8 mouse cellular contexts compared by ENCODE assay signal in genomic region chr15:80173781-80174597, GRCm38 (mm10). TPM values are rescaled to one million over a fixed set of nuclear protein-coding genes. Genes with fewer than 3 reads are reported as not detected.
DNase-seq lines count a peak whose midpoint lies in the region; ATAC-seq and TF ChIP-seq lines count a peak whose summit lies in the region.

No protein-coding gene starts in this region.

- no peak for ATAC-seq in erythroblast, adult 5-6 weeks (replicated peaks; ENCODE audit: low FRiP score, poor library complexity, severe bottlenecking)

- H3K9me3 ChIP-seq in erythroblast, embryonic 14.5 days (ENCODE audit: control insufficient read depth, low read length), result peaks cover 12% of the 10 kb centered on the region
- no peaks in the 10 kb centered on the region for H3K9me3 ChIP-seq in limb, embryonic 10.5 days (replicated peaks)

- under 1% methylated on average over 60 of the region's 60 CpGs for WGBS in limb, embryonic 10.5 days

- DNase-seq in testis, postnatal 14 days (ENCODE audit: low spot score), result no peak
- DNase-seq in frontal cortex, postnatal 36 days (ENCODE audit: low spot score in 2 of 2), result peak; percentile 69 to 77
- peak; percentile 70 for DNase-seq in limb, embryonic 10.5 days (ENCODE audit: low spot score)
- peak; percentile 53 for DNase-seq in retina, embryonic 14.5 days (ENCODE audit: low spot score)
- no peak for DNase-seq in ovary, postnatal 14 days (ENCODE audit: low spot score)

- H3K4me1 ChIP-seq in erythroblast, embryonic 14.5 days (ENCODE audit: control insufficient read depth), result peaks cover 9% of the 10 kb centered on the region
- peaks cover 5% of the 10 kb centered on the region for H3K4me1 ChIP-seq in testis, adult 2 months (ENCODE audit: control insufficient read depth, insufficient read depth, low read length)
- H3K4me1 ChIP-seq in limb, embryonic 10.5 days, result peaks cover 51% of the 10 kb centered on the region

- H3K27me3 ChIP-seq in erythroblast, embryonic 14.5 days (ENCODE audit: control insufficient read depth), result peaks cover 93% of the 10 kb centered on the region
- no peaks in the 10 kb centered on the region; the same call in 1 of the 2 replicates for H3K27me3 ChIP-seq in testis, adult 2 months (ENCODE audit: control insufficient read depth, insufficient read depth, low read length)
- H3K27me3 ChIP-seq in limb, embryonic 10.5 days (ENCODE audit: low read depth, poor library complexity, severe bottlenecking), result peaks cover 18% of the 10 kb centered on the region

- H3K27ac ChIP-seq in testis, adult 2 months (ENCODE audit: control insufficient read depth, insufficient read depth, low read depth, low read length), result no peak overlapping the region
- H3K27ac ChIP-seq in limb, embryonic 10.5 days, result peak overlapping the region; percentile 96

- H3K36me3 ChIP-seq in erythroblast, embryonic 14.5 days (ENCODE audit: control insufficient read depth), result no peaks in the 10 kb centered on the region
- H3K36me3 ChIP-seq in testis, adult 2 months (ENCODE audit: control insufficient read depth, insufficient read depth, low read length), result no peaks in the 10 kb centered on the region
- H3K36me3 ChIP-seq in limb, embryonic 10.5 days, result no peaks in the 10 kb centered on the region

- peak overlapping the region; percentile 45 for H3K4me3 ChIP-seq in erythroblast, embryonic 14.5 days (replicated peaks)
- peak overlapping the region; percentile 61 for H3K4me3 ChIP-seq in testis, adult 2 months (ENCODE audit: control insufficient read depth, low read depth, low read length)
- peak overlapping the region; percentile 93 for H3K4me3 ChIP-seq in limb, embryonic 10.5 days

- no peak for TF ChIP-seq POLR2A in testis, adult 2 months (IDR thresholded peaks at IDR 0.05; ENCODE audit: control insufficient read depth, low read depth, low read length)

- no peak for TF ChIP-seq CTCF in testis, adult 2 months (IDR thresholded peaks at IDR 0.05; ENCODE audit: control insufficient read depth, insufficient read depth, insufficient replicate concordance, low read depth, low read length)

RNA-seq across cellular contexts. Expression of gene Mgat3, which starts 0.5 kb away (rescaled TPM):
- polyA plus RNA-seq in erythroblast, embryonic 14.5 days (2012), result not detected in 2 replicates
- not detected in 2 replicates for total RNA-seq in erythroblast, adult 5-6 weeks (2015; ENCODE audit: low replicate concordance)
- total RNA-seq in erythroblast, adult 5-6 weeks (2017; ENCODE audit: low replicate concordance), result not detected in 2 replicates
- polyA plus RNA-seq in testis, adult 2 months (2012; rRNA removed), result 0.38 and 0.95 TPM in 2 replicates
- polyA plus RNA-seq in limb, embryonic 10.5 days (2016; fragmentation: Nextera tagmentation; extraction: Ambion mirVana), result 4.0 and 5.3 TPM in 2 replicates

RNA-seq across cellular contexts. Expression of gene Tab1, which starts 41.1 kb away (rescaled TPM):
- 2.2 and 3.3 TPM in 2 replicates for polyA plus RNA-seq in erythroblast, embryonic 14.5 days (2012)
- total RNA-seq in erythroblast, adult 5-6 weeks (2015; ENCODE audit: low replicate concordance), result 0.58 and 10.9 TPM in 2 replicates
- total RNA-seq in erythroblast, adult 5-6 weeks (2017; ENCODE audit: low replicate concordance), result 6.5 and 13.5 TPM in 2 replicates
- 4.0 and 4.7 TPM in 2 replicates for polyA plus RNA-seq in testis, adult 2 months (2012; rRNA removed)
- 41.8 and 52.4 TPM in 2 replicates for polyA plus RNA-seq in limb, embryonic 10.5 days (2016; fragmentation: Nextera tagmentation; extraction: Ambion mirVana)

RNA-seq across cellular contexts. Expression of gene Mief1, which starts 59.8 kb away (rescaled TPM):
- 1.5 and 1.7 TPM in 2 replicates for polyA plus RNA-seq in erythroblast, embryonic 14.5 days (2012)
- total RNA-seq in erythroblast, adult 5-6 weeks (2015; ENCODE audit: low replicate concordance), result 6.5 and 7.7 TPM in 2 replicates
- 17.8 and 18.8 TPM in 2 replicates for total RNA-seq in erythroblast, adult 5-6 weeks (2017; ENCODE audit: low replicate concordance)
- 38.4 and 43.6 TPM in 2 replicates for polyA plus RNA-seq in testis, adult 2 months (2012; rRNA removed)
- polyA plus RNA-seq in limb, embryonic 10.5 days (2016; fragmentation: Nextera tagmentation; extraction: Ambion mirVana), result 42.4 and 43.7 TPM in 2 replicates

Comparison
In these comparisons a context has a peak if more than half of its experiments do, and no peak if none do; other contexts are left out.
1. DNase-seq: peak in frontal cortex, postnatal 36 days (2 of 2), limb, embryonic 10.5 days (single experiment) and retina, embryonic 14.5 days (single experiment); none in testis, postnatal 14 days (single experiment) and ovary, postnatal 14 days (single experiment).
2. RNA of gene Mief1, which starts 59.8 kb away (polyA plus RNA-seq): 42.4 to 43.7 TPM in limb, embryonic 10.5 days and 38.4 to 43.6 TPM in testis, adult 2 months; 1.5 to 1.7 TPM in erythroblast, embryonic 14.5 days; every median in the first group is over 10 times any median in the second.
3. Peak in every context shown above with its lines, with median percentiles within 50 percentile points of each other: H3K4me3 ChIP-seq.